Mouse (Mus musculus) lung, postnatal 0 days (tissue): ENCODE data around the gene Gins3. TPM values are rescaled to one million over a fixed set of nuclear protein-coding genes. Genes with fewer than 3 reads are reported as not detected.
"Not testable (repeated sequence)": the region's sequence is repeated elsewhere in the genome, so short reads cannot be mapped to it uniquely, and the experiment has no call there.

Experiments used
- ATAC-seq: fragments of 200-750 bp; cut with Nextera tagmentation; 2 replicates; pipeline ENCODE4 v1.8.0; 2017; ENCODE audit warnings: moderate library complexity
- DNase-seq: peaks from one replicate; pipeline ENCODE4 v3.0.0-alpha.2; 2016; ENCODE audit warnings: low spot score
- H3K27ac ChIP-seq: fragments of 300-500 bp; sonication (generic); 2 replicates; pipeline ENCODE4 v1.5.1; 2014; ENCODE audit warnings: antibody characterized with exemption, mild to moderate bottlenecking, low read length, mixed read lengths
- H3K27me3 ChIP-seq: fragments of 300-500 bp; sonication (generic); replicated peaks from 2 replicates; pipeline ENCODE4 v1.6.1; 2014; ENCODE audit warnings: low read length, mixed read lengths; ENCODE audit not compliant: insufficient read depth
- H3K36me3 ChIP-seq: fragments of 300-500 bp; sonication (generic); 2 replicates; pipeline ENCODE4 v1.6.1; 2014; ENCODE audit warnings: low read length, mixed read lengths; ENCODE audit not compliant: insufficient read depth
- H3K4me1 ChIP-seq: fragments of 300-500 bp; sonication (generic); 2 replicates; pipeline ENCODE4 v1.6.1; 2014; ENCODE audit warnings: antibody characterized with exemption, low read depth, low read length, mixed read lengths; ENCODE audit not compliant: insufficient read depth
- H3K4me2 ChIP-seq: fragments of 300-500 bp; sonication (generic); replicated peaks from 2 replicates; pipeline ENCODE4 v1.6.1; 2014; ENCODE audit warnings: low read depth, mild to moderate bottlenecking, low read length, moderate library complexity, mixed read lengths
- H3K4me3 ChIP-seq: fragments of 300-500 bp; sonication (generic); 2 replicates; pipeline ENCODE4 v1.5.1; 2014; ENCODE audit warnings: low read depth, low read length
- H3K9ac ChIP-seq: fragments of 300-500 bp; sonication (generic); replicated peaks from 2 replicates; pipeline ENCODE4 v1.6.1; 2014; ENCODE audit warnings: low read depth, mild to moderate bottlenecking
- H3K9me3 ChIP-seq: fragments of 300-500 bp; sonication (generic); 2 replicates; pipeline ENCODE4 v1.6.1; 2016; ENCODE audit warnings: low read length, mixed read lengths
- CTCF ChIP-seq: IDR thresholded peaks from 2 replicates; pipeline ENCODE4 v1.5.1; 2016; ENCODE audit warnings: antibody characterized with exemption, mild to moderate bottlenecking
- EP300 ChIP-seq: IDR thresholded peaks from 2 replicates; pipeline ENCODE4 v1.6.1; 2016; ENCODE audit warnings: antibody characterized with exemption, mild to moderate bottlenecking, control low read depth
- WGBS: fragments of 180-500 bp; shearing (Covaris S2); extraction: QIAGEN DNeasy Blood & Tissue Kit; methylation state at CpG from one replicate; pipeline ENCODE4 v1.1.7; 2014; 5-methylcytosine and 5-hydroxymethylcytosine counted together
- polyA plus RNA-seq: library from polyadenylated mRNA; unstranded; fragments of >200 nt; fragmentation: Nextera tagmentation; extraction: Ambion mirVana; gene quantifications from 2 replicates; pipeline ENCODE4 v1.2.1, GENCODE M21; 2015

Gins3 gene
- polyA plus RNA-seq, 1 experiment from 2014 or later, result 5.2 TPM

DNA sequence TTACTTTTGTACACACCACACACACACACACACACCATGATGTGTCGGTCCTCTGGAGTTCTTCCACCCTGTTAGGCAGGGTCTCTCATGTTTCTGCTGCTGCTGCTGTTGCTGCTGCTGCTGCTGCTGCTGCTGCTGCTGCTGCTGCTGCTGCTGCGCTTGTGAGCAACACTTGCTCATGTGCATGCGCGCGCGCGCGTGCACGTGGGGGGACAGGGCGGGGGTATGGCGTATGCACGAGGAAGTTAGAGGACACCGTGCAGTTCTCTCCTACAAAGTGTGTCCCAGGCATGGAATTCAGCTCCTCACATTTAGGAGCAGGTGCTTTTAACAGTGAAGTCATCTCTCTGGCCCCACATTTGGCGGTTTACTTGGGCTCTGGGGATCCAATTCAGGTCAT, 38.1 kb upstream of the Gins3 start:
- no peaks in the 10 kb centered on the region for H3K27me3 ChIP-seq
- DNase-seq, result no peak
- no peak overlapping the region for H3K27ac ChIP-seq
- no peak overlapping the region for H3K4me3 ChIP-seq
- TF ChIP-seq CTCF, result no peak
- no peak for TF ChIP-seq EP300
- H3K4me1 ChIP-seq, result no peaks in the 10 kb centered on the region
- H3K9me3 ChIP-seq, result no peaks in the 10 kb centered on the region
- WGBS, result 84% methylated on average over 14 of the region's 14 CpGs
- H3K36me3 ChIP-seq, result no peaks in the 10 kb centered on the region
- no peak overlapping the region for H3K4me2 ChIP-seq
- no peak overlapping the region for H3K9ac ChIP-seq
- ATAC-seq, result no peak

DNA sequence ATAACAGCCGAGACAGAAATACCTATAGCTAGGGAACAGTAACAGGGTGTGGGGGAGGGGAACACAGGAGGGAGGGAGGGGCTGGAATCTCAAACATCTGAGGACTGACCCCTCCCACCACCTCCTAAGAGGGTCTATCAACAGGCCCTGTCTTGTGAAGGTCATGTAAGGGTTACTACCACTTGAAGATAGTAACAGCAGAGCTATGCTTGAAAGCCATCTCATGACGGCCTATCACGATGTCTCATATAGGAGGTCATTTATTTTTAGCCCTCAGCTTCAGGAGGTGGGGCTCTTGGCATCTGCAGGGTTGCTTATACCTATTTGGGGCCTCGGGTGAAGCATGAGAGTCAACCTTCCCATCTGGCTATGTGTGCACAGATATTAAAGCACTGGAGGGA, 36.4 kb upstream of the Gins3 start:
- 12% methylated on average over 4 of the region's 4 CpGs for WGBS
- ATAC-seq, result peak; percentile 35
- H3K27me3 ChIP-seq, result no peaks in the 10 kb centered on the region
- H3K9ac ChIP-seq, result no peak overlapping the region
- H3K36me3 ChIP-seq, result no peaks in the 10 kb centered on the region
- TF ChIP-seq CTCF, result no peak
- no peak for TF ChIP-seq EP300
- H3K4me3 ChIP-seq, result no peak overlapping the region
- no peak overlapping the region for H3K4me2 ChIP-seq
- H3K9me3 ChIP-seq, result no peaks in the 10 kb centered on the region
- DNase-seq, result no peak
- no peaks in the 10 kb centered on the region for H3K4me1 ChIP-seq
- no peak overlapping the region for H3K27ac ChIP-seq

DNA sequence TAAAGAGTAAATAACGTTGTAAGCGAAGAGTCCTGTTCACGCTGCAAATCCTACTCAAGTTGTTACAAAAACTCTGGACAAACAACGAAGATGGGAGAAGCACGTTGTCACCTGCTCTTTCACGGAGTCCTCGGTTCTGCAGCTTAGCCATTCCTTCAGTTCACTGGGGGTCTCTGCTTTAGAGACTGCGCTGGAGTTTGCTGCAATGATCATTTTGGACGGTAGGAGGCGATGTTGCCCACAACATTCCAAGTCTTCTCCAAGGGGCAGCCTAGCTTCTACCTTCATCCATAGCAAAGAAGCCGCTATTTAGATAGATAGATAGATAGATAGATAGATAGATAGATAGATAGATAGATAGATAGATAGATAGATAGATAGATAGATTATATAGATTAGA, 33.4 kb upstream of the Gins3 start:
- Histone ChIP-seq H3K36me3 (no peaks in the 10 kb centered on the region), H3K27ac (no peak overlapping the region), H3K9ac (no peak overlapping the region), H3K4me1 (no peaks in the 10 kb centered on the region), H3K4me3 (no peak overlapping the region), H3K27me3 (no peaks in the 10 kb centered on the region), H3K9me3 (no peaks in the 10 kb centered on the region), H3K4me2 (no peak overlapping the region)
- ATAC-seq (no peak), DNase-seq (peak; percentile 64)
- peak; percentile 80 for TF ChIP-seq CTCF
- no peak for TF ChIP-seq EP300
- WGBS, result 8% methylated on average over 11 of the region's 11 CpGs

DNA sequence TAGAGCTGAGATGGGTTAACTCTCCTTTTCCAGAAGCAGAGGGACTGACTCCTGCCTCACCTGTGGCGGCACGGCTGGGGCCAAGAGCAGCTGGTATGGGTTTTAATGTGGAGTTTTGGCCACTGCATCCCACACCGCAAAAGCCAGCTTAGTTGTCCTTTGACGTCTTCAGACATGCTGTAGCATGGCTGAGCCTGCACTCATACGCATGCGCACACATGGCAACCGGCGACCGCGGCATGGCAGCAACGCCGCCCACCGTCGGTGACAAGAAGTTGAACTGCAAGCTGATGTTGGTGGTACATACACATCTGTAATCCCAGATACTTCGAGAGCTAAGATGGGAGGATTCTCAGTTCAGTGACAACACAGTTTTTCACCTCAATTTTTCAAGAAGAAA, 31.9 kb upstream of the Gins3 start:
- H3K27ac ChIP-seq, result no peak overlapping the region

DNA sequence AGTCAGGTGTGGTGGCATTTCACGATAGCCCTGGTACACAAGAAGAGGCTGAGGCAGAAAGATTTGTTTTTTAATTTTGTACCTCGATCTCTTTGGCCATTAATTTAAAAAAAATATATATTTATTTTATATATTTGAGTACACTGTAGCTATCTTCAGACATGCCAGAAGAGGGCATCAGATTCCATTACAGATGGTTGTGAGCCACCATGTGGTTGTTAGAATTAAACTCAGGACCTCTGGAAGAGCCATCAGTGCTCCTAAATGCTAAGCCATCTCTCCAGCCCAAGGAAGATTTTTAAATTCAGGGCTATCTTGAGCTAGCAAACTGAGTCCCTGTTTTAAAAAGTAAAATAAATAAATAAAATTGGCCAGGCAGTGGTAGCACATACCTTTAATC, 31.1 kb upstream of the Gins3 start:
- WGBS, result 63% methylated on average over 2 of the region's 2 CpGs
- no peaks in the 10 kb centered on the region for H3K36me3 ChIP-seq

More for the DNA sequence above, 31.9 kb upstream of the Gins3 start:
- ATAC-seq, result no peak
- no peak overlapping the region for H3K4me3 ChIP-seq
- H3K27me3 ChIP-seq, result no peaks in the 10 kb centered on the region
- TF ChIP-seq EP300 (no peak), CTCF (no peak)
- H3K4me2 ChIP-seq, result no peak overlapping the region
- H3K36me3 ChIP-seq, result no peaks in the 10 kb centered on the region
- no peaks in the 10 kb centered on the region for H3K4me1 ChIP-seq
- no peaks in the 10 kb centered on the region for H3K9me3 ChIP-seq
- DNase-seq, result no peak
- 71% methylated on average over 15 of the region's 15 CpGs for WGBS
- no peak overlapping the region for H3K9ac ChIP-seq

DNA sequence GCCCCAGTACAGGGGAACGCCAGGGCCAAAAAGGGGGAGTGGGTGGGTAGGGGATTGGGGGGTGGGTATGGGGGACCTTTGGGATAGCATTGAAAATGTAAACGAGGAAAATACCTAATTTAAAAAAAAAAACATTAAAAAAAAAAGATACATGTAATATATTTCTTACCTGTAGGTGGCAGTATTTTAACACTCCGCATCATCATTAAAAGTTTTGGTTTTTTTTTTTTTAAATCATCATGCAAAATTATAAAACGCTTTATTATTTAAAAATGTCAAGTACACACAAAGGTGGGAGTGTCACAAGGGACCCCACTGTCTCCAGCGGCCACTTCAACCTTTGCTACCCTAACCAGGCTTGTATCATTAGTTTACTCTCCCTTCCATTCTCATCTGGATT, 26.7 kb upstream of the Gins3 start:
- peak; percentile 8 for DNase-seq
- H3K9ac ChIP-seq, H3K36me3 ChIP-seq, H3K9me3 ChIP-seq, H3K4me2 ChIP-seq, H3K4me1 ChIP-seq, H3K27me3 ChIP-seq, H3K4me3 ChIP-seq, H3K27ac ChIP-seq, ATAC-seq: not testable (repeated sequence)
- WGBS, result 22% methylated on average over 4 of the region's 5 CpGs
- TF ChIP-seq CTCF, result peak; percentile 22; the same call in 1 of the 2 replicates

More for the DNA sequence above, 31.1 kb upstream of the Gins3 start:
- Histone ChIP-seq H3K4me1 (no peaks in the 10 kb centered on the region), H3K27ac (no peak overlapping the region), H3K9ac (no peak overlapping the region), H3K4me3 (no peak overlapping the region), H3K27me3 (no peaks in the 10 kb centered on the region), H3K9me3 (no peaks in the 10 kb centered on the region), H3K4me2 (no peak overlapping the region)
- TF ChIP-seq EP300, result no peak
- peak; percentile 21; the same call in 1 of the 2 replicates for TF ChIP-seq CTCF
- ATAC-seq (no peak), DNase-seq (no peak)

DNA sequence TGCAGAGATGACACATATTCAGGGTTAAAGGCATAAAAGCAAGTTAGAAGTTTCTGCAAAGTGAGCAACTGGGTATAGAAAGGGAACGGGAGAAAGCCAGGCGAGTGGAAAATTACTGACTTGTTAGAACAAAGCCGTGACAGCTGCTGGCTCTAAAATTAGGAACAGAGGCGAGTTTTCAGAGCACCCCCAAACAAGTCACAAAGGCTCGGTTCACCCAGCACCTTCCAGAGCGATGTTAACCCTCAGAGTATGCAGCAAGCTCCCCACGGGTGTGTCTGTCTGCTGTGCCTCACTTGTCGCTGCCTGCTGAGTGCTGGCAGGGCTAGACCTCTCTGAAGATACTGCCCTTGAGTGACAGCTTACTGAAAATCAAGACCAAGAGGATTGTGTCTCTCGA, 26.0 kb upstream of the Gins3 start:
- WGBS, result 46% methylated on average over 9 of the region's 9 CpGs
- H3K4me1 ChIP-seq, result no peaks in the 10 kb centered on the region
- H3K27me3 ChIP-seq, result no peaks in the 10 kb centered on the region
- H3K36me3 ChIP-seq, result no peaks in the 10 kb centered on the region
- TF ChIP-seq CTCF (no peak), EP300 (no peak)
- no peak overlapping the region for H3K4me3 ChIP-seq
- no peak overlapping the region for H3K4me2 ChIP-seq
- DNase-seq, result no peak
- H3K9ac ChIP-seq, result no peak overlapping the region
- H3K9me3 ChIP-seq, result no peaks in the 10 kb centered on the region
- H3K27ac ChIP-seq, result no peak overlapping the region
- ATAC-seq, result no peak
